Mouse (Mus musculus): ENCODE data around the gene Nkain1.

Nkain1 gene

DNA sequence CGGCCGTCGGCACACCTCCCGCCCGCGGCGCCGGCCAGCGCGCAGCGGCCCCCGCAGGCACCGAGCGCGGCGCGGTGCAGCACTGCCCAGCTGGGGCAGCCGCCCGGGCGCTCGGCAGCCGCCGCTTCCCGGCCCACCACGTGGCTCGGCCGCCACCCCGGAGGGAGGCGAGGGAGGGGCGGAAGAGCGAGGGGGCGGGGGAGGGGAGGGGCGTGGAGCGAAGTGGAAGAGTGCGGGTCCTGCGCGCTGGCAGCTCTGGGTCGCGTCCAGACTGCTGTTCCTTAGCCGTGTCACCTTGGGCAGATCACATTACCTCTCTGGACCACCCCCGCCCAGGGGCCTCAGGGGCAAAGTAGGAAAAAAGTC, at the start of gene Nkain1:
Nkain1 (minus strand) TSS at position 126 of the 366 bp plus-strand sequence.
- peak; percentile 76 for DNase-seq (ENCODE audit: low spot score)

GRCm38 (mm10) chr4:130578734-130579274, 4.8 kb upstream of the Nkain1 start:
- DNase-seq (ENCODE audit: low spot score) = no peak

DNA sequence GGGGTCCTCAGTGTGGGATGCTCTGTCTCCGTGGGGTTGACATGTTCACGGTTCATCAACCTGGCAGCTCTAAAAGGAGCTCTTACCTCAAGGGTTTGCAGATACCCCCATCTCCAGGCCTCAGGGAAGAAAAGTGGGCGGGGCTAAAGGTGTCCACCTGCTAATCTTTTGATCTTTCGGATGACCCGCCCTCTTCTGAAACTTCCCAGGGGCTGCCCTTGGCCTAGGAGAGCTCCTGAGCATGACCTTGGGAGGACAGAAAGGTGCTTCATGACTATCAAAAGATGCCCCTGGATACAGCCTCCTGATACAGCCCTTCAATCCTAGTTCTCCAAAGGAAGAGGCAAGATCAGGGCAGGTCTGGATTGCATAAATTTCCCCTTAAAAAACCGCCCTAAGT, 3.1 kb upstream of the Nkain1 start:
- no peak for DNase-seq (ENCODE audit: low spot score)

DNA sequence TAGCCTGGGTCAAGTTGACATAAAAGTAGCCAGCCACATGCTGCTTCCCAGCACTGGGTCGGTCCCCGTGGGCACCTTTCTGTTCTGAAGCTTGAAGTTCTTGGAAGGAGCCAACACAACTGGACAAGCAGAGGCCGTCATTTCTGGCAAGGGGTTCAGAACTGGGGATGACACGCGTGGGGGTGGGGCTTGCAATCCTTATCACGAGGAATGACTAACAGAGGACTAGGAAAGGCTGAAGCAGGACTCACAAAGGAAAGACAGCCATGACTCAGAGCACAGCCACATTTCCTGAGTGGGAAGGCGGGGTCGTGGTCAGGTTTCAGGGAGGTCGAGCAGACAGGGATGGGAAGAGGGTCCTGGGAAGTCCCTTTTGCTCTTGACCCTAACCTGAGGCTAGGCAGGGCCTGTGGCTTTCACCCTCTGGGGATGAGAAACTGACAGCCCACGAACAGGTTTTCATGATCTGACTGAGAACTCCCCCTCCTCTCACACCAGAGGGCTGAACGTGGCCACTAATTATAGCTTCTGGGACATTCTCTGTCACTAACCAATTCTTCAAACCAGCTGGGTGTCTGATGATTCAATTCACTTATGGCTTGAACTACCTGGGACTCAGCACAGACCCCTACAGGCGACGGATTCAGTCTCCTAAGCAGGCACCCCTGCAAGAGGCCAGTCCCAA, 2.4 kb upstream of the Nkain1 start:
- DNase-seq (ENCODE audit: low spot score) = no peak

- no peak for DNase-seq (ENCODE audit: low spot score)
These were observed 1.6 kb upstream of the Nkain1 start for GRCm38 (mm10) chr4:130575533-130575932.

DNA sequence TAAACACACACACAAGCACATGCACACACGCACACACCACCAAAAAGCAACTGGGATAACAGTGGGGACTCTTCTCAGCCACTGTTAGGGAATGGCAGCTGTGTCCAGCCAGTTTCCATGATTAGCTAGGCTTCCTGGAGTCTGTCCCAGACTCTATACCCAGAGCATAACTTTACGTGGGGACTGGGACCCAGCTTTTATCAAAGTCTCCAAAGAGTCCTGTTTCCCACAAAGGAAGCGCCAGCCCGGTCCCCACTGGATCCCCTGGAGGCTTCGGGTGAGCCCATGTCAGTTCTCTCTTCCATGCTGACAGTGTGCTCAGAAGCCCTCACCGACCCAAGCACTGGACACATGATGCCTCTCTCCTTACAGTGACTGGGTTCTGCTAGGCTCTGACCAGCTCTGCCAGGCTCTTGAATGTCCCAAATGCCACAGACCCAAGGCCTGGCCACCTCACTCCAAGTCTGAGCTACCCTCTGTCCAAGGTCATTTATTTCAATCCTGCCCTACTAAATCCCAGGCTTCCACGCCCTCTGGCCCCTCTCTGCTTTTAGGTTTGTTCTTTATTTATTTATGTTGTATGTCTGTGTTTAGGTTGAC, 988 bp upstream of the Nkain1 start:
- no peak for DNase-seq (ENCODE audit: low spot score)

DNA sequence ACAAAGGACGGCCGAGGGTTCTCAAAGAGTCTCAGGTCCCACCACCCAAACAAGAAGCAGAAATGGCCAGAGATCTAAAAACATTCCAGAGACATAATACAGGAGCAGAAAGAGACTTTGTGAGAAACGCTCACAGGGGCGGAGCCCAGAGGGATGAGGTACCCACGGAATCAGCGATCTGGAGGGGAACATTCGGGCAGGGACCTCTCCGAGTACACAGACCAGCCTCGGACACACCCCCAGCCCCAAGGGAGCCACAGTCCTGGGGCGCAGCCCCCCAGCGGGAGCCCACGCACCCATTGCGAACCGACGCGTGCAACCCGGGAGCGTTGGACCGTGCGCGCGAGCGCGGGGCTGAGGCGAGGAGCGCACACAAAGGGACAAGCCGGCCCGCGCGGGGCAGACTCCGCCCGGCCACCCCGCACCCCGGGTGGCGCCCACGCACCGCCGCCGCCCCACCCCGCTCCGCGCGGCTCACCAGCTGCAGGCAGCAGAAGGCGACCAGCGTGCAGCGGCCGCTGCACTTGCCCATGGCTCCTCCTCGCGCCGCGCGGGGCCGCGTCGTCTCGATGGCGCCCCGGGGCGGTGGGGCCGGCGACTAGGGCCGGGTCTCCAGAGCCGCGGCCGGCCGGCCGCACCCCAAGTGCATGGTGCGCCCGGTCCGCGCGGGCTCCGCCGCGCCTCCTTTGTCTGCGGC, 474 bp downstream of the Nkain1 start:
- peak; percentile 46 for DNase-seq (ENCODE audit: low spot score)

- peak; percentile 44 for DNase-seq (ENCODE audit: low spot score)
These were observed 992 bp downstream of the Nkain1 start for GRCm38 (mm10) chr4:130573012-130573350.

DNA sequence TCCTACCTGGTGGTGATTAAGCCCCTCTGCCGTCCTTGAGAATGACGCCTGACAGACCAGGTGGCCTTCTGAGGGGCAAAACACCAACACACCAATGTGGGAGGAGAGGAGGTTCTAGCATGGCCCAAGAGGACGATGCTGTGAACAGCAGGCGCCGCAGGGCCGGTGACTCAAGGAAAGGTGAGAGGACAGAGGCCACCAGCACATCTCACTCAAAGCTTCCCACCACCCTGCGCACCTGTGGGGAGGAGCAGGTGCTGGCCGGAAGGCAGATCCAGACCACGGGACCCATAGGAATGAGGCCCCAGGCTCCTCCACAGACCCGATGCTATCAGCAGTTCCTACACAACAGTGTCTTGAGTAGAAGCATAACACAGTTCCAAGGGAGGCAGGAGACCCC, 1.4 kb downstream of the Nkain1 start:
- no peak for DNase-seq (ENCODE audit: low spot score)

- DNase-seq (ENCODE audit: low spot score) = no peak
These were observed 2.8 kb downstream of the Nkain1 start for GRCm38 (mm10) chr4:130570941-130571720.

GRCm38 (mm10) chr4:130568043-130568978, 5.7 kb downstream of the Nkain1 start:
- no peak for DNase-seq (ENCODE audit: low spot score)

GRCm38 (mm10) chr4:130563820-130564219, 10.2 kb downstream of the Nkain1 start:
- peak; percentile 56 for DNase-seq (ENCODE audit: low spot score)

DNA sequence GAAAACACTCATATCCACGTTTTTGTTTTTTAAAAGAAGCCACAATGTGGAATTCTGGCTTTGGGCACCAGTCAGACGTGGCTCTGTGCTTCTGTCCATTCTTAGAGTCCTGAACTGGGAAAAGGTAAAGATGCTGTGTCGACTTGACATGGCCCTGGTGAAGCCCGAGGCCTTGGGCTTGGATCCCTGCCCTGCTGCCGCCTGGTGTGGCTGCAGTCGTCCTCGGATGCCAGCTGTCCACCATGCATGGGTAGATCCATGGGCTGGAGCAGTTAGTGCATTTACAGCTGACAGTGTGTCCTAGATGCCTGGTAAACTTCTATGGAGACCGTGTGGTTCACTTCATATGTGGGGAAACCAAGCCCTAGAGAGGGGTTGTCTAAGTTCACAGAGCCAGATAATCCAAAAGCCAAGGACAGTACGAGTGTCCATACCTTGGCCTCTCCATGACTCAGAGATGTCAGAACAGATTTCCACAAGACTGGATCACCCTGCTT, 10.7 kb downstream of the Nkain1 start:
- no peak for DNase-seq (ENCODE audit: low spot score)

DNA sequence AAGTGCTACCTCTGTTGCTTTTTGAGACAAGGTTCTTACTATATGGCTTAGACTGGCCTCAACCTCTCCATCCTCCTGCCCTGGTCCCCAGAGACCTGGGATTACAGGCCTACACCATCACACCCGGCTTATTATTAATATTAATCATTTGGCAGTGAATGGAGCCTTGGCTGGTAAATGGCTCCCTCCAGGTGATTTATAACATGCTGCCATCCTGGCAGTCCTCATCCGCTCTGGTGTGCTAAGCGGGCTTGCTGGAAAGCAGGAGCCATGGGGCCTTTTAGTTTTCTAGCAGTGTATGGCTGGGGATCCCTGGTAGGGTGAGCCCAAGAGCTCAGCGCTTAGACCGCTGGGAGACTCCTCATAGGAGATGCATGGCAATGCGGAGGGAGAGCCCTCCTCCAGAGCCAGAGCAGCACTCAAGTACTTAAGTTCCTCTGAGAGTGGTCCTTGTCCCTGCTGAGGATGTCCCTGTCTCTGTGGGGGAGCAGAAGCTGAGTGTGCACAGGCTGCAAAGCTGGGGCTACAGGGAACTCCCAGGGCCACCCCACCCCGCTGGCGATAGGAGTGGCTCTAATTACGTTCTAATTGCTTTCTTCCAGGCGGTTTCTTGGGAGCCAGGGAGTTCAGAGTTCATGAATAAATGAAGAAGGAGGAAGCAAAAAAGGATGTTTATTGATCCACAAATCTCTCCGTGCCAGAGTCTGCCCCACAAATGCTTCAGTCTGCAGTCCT, 13.2 kb downstream of the Nkain1 start:
- no peak for DNase-seq (ENCODE audit: low spot score)

GRCm38 (mm10) chr4:130559220-130559619, 14.8 kb downstream of the Nkain1 start:
- DNase-seq (ENCODE audit: low spot score) = no peak

- no peak for DNase-seq (ENCODE audit: low spot score)
These were observed 16.1 kb downstream of the Nkain1 start for GRCm38 (mm10) chr4:130557852-130558251.

GRCm38 (mm10) chr4:130556992-130557391, 17.0 kb downstream of the Nkain1 start:
- no peak for DNase-seq (ENCODE audit: low spot score)

DNA sequence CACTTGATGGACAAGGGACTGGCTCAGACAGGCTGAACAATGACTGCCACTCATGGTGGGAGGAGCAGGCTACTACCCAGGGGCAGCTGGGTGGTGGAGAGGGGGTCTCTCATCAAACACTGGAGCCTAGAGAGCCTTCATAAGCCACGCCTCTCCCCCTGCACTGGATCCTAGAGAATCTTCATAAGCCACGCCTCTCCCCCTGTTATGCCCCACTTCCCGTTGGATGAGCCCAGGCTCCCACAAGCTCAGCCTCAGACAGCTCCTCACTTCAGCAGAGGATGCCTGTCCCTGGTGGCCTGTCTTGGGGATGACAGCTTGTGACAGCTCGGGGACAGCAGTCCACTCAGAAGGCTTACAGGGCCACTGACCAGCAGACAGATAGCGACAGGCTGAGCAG, 17.7 kb downstream of the Nkain1 start:
- DNase-seq (ENCODE audit: low spot score) = peak; percentile 70

GRCm38 (mm10) chr4:130553121-130553448, 20.9 kb downstream of the Nkain1 start:
- peak; percentile 58 for DNase-seq (ENCODE audit: low spot score)

DNA sequence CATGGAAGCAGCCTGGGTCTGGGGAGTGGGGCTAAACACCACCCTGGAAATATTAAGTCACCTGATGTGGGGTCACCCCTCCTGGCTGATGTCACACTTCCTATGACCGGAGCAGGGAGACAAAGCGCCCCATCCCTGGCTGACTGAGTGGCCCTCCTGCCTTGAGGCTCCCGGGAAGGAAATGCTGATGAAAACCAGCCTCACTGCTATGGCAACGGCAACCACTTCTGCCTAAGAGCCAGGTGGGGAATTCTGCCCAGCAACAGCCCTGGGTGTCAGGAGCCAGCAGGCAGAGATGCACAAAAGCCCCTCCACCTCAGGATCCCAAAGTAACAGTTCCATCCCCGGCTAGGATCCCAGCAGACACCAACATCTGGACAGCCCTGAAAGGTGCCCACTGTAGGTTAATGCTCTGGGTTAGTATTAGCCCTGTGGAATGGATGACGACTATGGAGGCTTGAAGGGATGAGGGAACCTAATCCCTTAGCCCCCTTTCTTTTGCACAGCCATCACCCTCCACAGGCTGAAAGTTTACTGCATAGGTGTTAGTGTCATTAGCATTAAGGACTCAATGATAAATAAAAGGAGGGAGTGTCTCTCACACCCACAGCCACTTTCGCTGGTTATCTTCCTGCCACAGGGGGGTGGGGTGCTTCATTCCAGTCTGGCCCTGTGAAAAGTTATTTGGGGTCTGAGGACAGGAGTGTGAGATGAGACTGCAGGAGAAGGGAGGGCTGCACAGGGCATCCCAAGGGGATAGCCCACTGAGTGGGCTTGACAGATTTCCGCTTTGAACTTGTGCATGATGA, 21.5 kb downstream of the Nkain1 start:
- peak; percentile 69 for DNase-seq (ENCODE audit: low spot score)
